Mouse (Mus musculus): ENCODE measurements around the gene Med26.

The Med26 gene

GRCm38 (mm10) chr8:72548644-72549313 is 709 bp upstream of the Med26 start:
- DNase-seq (ENCODE audit: low spot score in 2 of 2) = peak in 1 of 2 experiments; percentile 39

- peak in 1 of 2 experiments; percentile 43 for DNase-seq (ENCODE audit: low spot score in 2 of 2)
These were observed 808 bp downstream of the Med26 start for GRCm38 (mm10) chr8:72547122-72547801.

- no peak for DNase-seq (ENCODE audit: low spot score in 2 of 2)
These were observed 8.8 kb downstream of the Med26 start for GRCm38 (mm10) chr8:72539234-72539633.

GRCm38 (mm10) chr8:72534888-72535287 is 13.2 kb downstream of the Med26 start:
- DNase-seq (ENCODE audit: low spot score in 2 of 2) = no peak

- no peak for DNase-seq (ENCODE audit: low spot score in 2 of 2)
These were observed 16.0 kb downstream of the Med26 start for GRCm38 (mm10) chr8:72532103-72532502.

GRCm38 (mm10) chr8:72521888-72522287 is 26.2 kb downstream of the Med26 start:
- no peak for DNase-seq (ENCODE audit: low spot score in 2 of 2)

GRCm38 (mm10) chr8:72517421-72517988 is 30.6 kb downstream of the Med26 start:
- DNase-seq (ENCODE audit: low spot score in 2 of 2) = no peak

- no peak for DNase-seq (ENCODE audit: low spot score in 2 of 2)
These were observed 34.9 kb downstream of the Med26 start for GRCm38 (mm10) chr8:72513158-72513557.

GRCm38 (mm10) chr8:72512648-72513047 is 35.4 kb downstream of the Med26 start:
- no peak for DNase-seq (ENCODE audit: low spot score in 2 of 2)

GRCm38 (mm10) chr8:72507505-72507904 is 40.6 kb downstream of the Med26 start:
- no peak for DNase-seq (ENCODE audit: low spot score in 2 of 2)

- no peak for DNase-seq (ENCODE audit: low spot score in 2 of 2)
These were observed 43.3 kb downstream of the Med26 start for GRCm38 (mm10) chr8:72504637-72505314.

GRCm38 (mm10) chr8:72504137-72504536 is 43.9 kb downstream of the Med26 start:
- no peak for DNase-seq (ENCODE audit: low spot score in 2 of 2)

- DNase-seq (ENCODE audit: low spot score in 2 of 2) = no peak
These were observed 47.5 kb downstream of the Med26 start for GRCm38 (mm10) chr8:72500521-72500931.

GRCm38 (mm10) chr8:72499521-72500284 is 48.4 kb downstream of the Med26 start:
- no peak for DNase-seq (ENCODE audit: low spot score in 2 of 2)

- DNase-seq (ENCODE audit: low spot score in 2 of 2) = no peak
These were observed 49.5 kb downstream of the Med26 start for GRCm38 (mm10) chr8:72498527-72498926.

- DNase-seq (ENCODE audit: low spot score in 2 of 2) = no peak
These were observed 50.2 kb downstream of the Med26 start for GRCm38 (mm10) chr8:72497911-72498310.

- no peak for DNase-seq (ENCODE audit: low spot score in 2 of 2)
These were observed 51.9 kb downstream of the Med26 start for GRCm38 (mm10) chr8:72496217-72496616.

GRCm38 (mm10) chr8:72495411-72496111 is 52.5 kb downstream of the Med26 start:
- no peak for DNase-seq (ENCODE audit: low spot score in 2 of 2)

GRCm38 (mm10) chr8:72493381-72493780 is 54.7 kb downstream of the Med26 start:
- no peak for DNase-seq (ENCODE audit: low spot score in 2 of 2)

- peak; percentile 99 for DNase-seq (ENCODE audit: low spot score in 2 of 2)
These were observed 55.4 kb downstream of the Med26 start for GRCm38 (mm10) chr8:72492622-72493081.
